Mouse (Mus musculus) MEL (cell line): ENCODE data around the gene Ppfia4. TPM values are rescaled to one million over a fixed set of nuclear protein-coding genes. Genes with fewer than 3 reads are reported as not detected.

Experiments used
- DNase-seq: peaks from one replicate; pipeline ENCODE4 v3.0.0; 2011; ENCODE audit warnings: low read depth, low spot score
- H3K27ac ChIP-seq: 2 replicates; pipeline ENCODE4 v1.5.1; 2012; ENCODE audit warnings: low read depth, mild to moderate bottlenecking, control low read depth, low read length, moderate library complexity; ENCODE audit not compliant: control insufficient read depth
- H3K27me3 ChIP-seq, 2 experiments: fragments of 150-350 bp in 1 of 2; sonication (generic) in 1 of 2; 2 replicates each; pipeline ENCODE4 v1.6.1; 2012; ENCODE audit warnings: low read length in 2 of 2, mild to moderate bottlenecking in 2 of 2, improper control_type of control experiment in 1 of 2, moderate library complexity in 1 of 2; ENCODE audit not compliant: insufficient read depth in 2 of 2, control insufficient read depth in 1 of 2
- H3K36me3 ChIP-seq, 2 experiments: 2 replicates each; pipeline ENCODE4 v1.6.1; 2012 to 2014; ENCODE audit warnings: low read length in 2 of 2, improper control_type of control experiment in 1 of 2, inconsistent platforms in 1 of 2, mild to moderate bottlenecking in 1 of 2; ENCODE audit not compliant: insufficient read depth in 2 of 2, control insufficient read depth in 1 of 2
- H3K4me1 ChIP-seq, 2 experiments: fragments of 150-350 bp in 1 of 2; sonication (generic) in 1 of 2; 2 replicates each; pipeline ENCODE4 v1.6.1; 2012; ENCODE audit warnings: low read length in 2 of 2, improper control_type of control experiment in 1 of 2, mild to moderate bottlenecking in 1 of 2; ENCODE audit not compliant: insufficient read depth in 2 of 2, control insufficient read depth in 1 of 2
- H3K4me3 ChIP-seq, 2 experiments: fragments of 150-350 bp in 1 of 2; sonication (generic) in 1 of 2; 2 replicates each; pipeline ENCODE4 v1.5.1; 2012; ENCODE audit warnings: low read depth in 2 of 2, low read length in 2 of 2, mild to moderate bottlenecking in 2 of 2, moderate library complexity in 2 of 2, control low read depth in 1 of 2, improper control_type of control experiment in 1 of 2; ENCODE audit not compliant: control insufficient read depth in 1 of 2, insufficient read depth in 1 of 2
- H3K79me2 ChIP-seq: 2 replicates; pipeline ENCODE4 v1.6.1; 2012; ENCODE audit warnings: mild to moderate bottlenecking, low read length, moderate library complexity; ENCODE audit not compliant: control insufficient read depth, poor library complexity, insufficient read depth
- H3K9ac ChIP-seq: 2 replicates; pipeline ENCODE4 v1.6.1; 2012; ENCODE audit warnings: low read depth, mild to moderate bottlenecking, control low read depth, low read length, moderate library complexity; ENCODE audit not compliant: control insufficient read depth, poor library complexity, severe bottlenecking
- H3K9me3 ChIP-seq: fragments of 150-350 bp; sonication (generic); replicated peaks from 2 replicates; pipeline ENCODE4 v1.6.1; 2012; ENCODE audit warnings: mild to moderate bottlenecking, low read length, improper control_type of control experiment, moderate library complexity; ENCODE audit not compliant: insufficient read depth
- BHLHE40 ChIP-seq: IDR thresholded peaks from 2 replicates; pipeline ENCODE4 v1.6.1; 2012; ENCODE audit warnings: low read depth, mild to moderate bottlenecking, inconsistent platforms, low read length, improper control_type of control experiment, borderline replicate concordance
- CHD1 ChIP-seq: IDR thresholded peaks from 2 replicates; pipeline ENCODE4 v1.6.1; 2012; ENCODE audit warnings: low read depth, mild to moderate bottlenecking, inconsistent platforms, low read length, improper control_type of control experiment
- CHD2 ChIP-seq: IDR thresholded peaks from 2 replicates; pipeline ENCODE4 v1.6.1; 2011; ENCODE audit warnings: low read length, improper control_type of control experiment
- CTCF ChIP-seq, 3 experiments: IDR thresholded peaks in 2 of 3; conservative IDR thresholded peaks in 1 of 3; 2 replicates each; pipeline ENCODE4 v1.5.1; 2011 to 2012; ENCODE audit warnings: low read length in 3 of 3, low read depth in 2 of 3, mild to moderate bottlenecking in 2 of 3, improper control_type of control experiment in 1 of 3, inconsistent platforms in 1 of 3, mixed read lengths in 1 of 3, moderate library complexity in 1 of 3; ENCODE audit not compliant: control insufficient read depth in 1 of 3, insufficient read depth in 1 of 3, poor library complexity in 1 of 3, severe bottlenecking in 1 of 3
- E2F4 ChIP-seq: IDR thresholded peaks from 2 replicates; pipeline ENCODE4 v1.6.1; 2011; ENCODE audit warnings: low read depth, low read length, improper control_type of control experiment, borderline replicate concordance
- ELF1 ChIP-seq: IDR thresholded peaks from 2 replicates; pipeline ENCODE4 v1.6.1; 2014; ENCODE audit warnings: low read depth, mild to moderate bottlenecking, inconsistent platforms, low read length, improper control_type of control experiment, moderate library complexity
- EP300 ChIP-seq, 2 experiments: IDR thresholded peaks; 2 replicates each; pipeline ENCODE4 v1.6.1; 2011; ENCODE audit warnings: improper control_type of control experiment in 2 of 2, low read length in 2 of 2, low read depth in 1 of 2, mild to moderate bottlenecking in 1 of 2
- ETS1 ChIP-seq: IDR thresholded peaks from 2 replicates; pipeline ENCODE4 v1.6.1; 2012; ENCODE audit warnings: low read depth, mild to moderate bottlenecking, inconsistent platforms, low read length, improper control_type of control experiment, moderate library complexity
- GABPA ChIP-seq: IDR thresholded peaks from 2 replicates; pipeline ENCODE4 v1.6.1; 2012; ENCODE audit warnings: low read depth, mild to moderate bottlenecking, inconsistent platforms, low read length, improper control_type of control experiment, moderate library complexity
- KAT2A ChIP-seq: conservative IDR thresholded peaks from 2 replicates; pipeline ENCODE4 v1.6.1; 2012; ENCODE audit warnings: low read depth, low read length, improper control_type of control experiment, inconsistent platforms
- MAFK ChIP-seq: IDR thresholded peaks from 2 replicates; pipeline ENCODE4 v1.6.1; 2011; ENCODE audit warnings: low read depth, mild to moderate bottlenecking, low read length, improper control_type of control experiment, borderline replicate concordance
- MAX ChIP-seq: IDR thresholded peaks from 2 replicates; pipeline ENCODE4 v1.6.1; 2011; ENCODE audit warnings: low read length, improper control_type of control experiment
- MAZ ChIP-seq: IDR thresholded peaks from 2 replicates; pipeline ENCODE4 v1.6.1; 2012; ENCODE audit warnings: low read depth, mild to moderate bottlenecking, inconsistent platforms, low read length, improper control_type of control experiment
- MEF2A ChIP-seq: IDR thresholded peaks from 2 replicates; pipeline ENCODE4 v1.6.1; 2014; ENCODE audit warnings: low read depth, mild to moderate bottlenecking, inconsistent platforms, low read length, improper control_type of control experiment; ENCODE audit not compliant: poor library complexity, insufficient replicate concordance, severe bottlenecking; ENCODE audit errors: extremely low read depth
- MXI1 ChIP-seq: IDR thresholded peaks from 2 replicates; pipeline ENCODE4 v1.6.1; 2011; ENCODE audit warnings: mild to moderate bottlenecking, low read depth, low read length, improper control_type of control experiment
- MYB ChIP-seq: IDR thresholded peaks from 2 replicates; pipeline ENCODE4 v1.6.1; 2011; ENCODE audit warnings: mild to moderate bottlenecking, low read depth, low read length, improper control_type of control experiment
- MYC ChIP-seq: IDR thresholded peaks from 2 replicates; pipeline ENCODE4 v1.6.1; 2011; ENCODE audit warnings: low read depth, mild to moderate bottlenecking, low read length, improper control_type of control experiment, moderate library complexity
- NELFE ChIP-seq: IDR thresholded peaks from 2 replicates; pipeline ENCODE4 v1.6.1; 2011; ENCODE audit warnings: low read depth, low read length, improper control_type of control experiment
- NRF1 ChIP-seq: IDR thresholded peaks from 2 replicates; pipeline ENCODE4 v1.6.1; 2014; ENCODE audit warnings: low read depth, mild to moderate bottlenecking, inconsistent platforms, low read length, improper control_type of control experiment, moderate library complexity; ENCODE audit not compliant: poor library complexity, insufficient read depth, severe bottlenecking
- POLR2A ChIP-seq, 2 experiments: IDR thresholded peaks; 2 replicates each; pipeline ENCODE4 v1.6.1; 2011 to 2012; ENCODE audit warnings: low read length in 2 of 2, mild to moderate bottlenecking in 2 of 2, control low read depth in 1 of 2, improper control_type of control experiment in 1 of 2, low read depth in 1 of 2, moderate library complexity in 1 of 2; ENCODE audit not compliant: control insufficient read depth in 1 of 2, insufficient read depth in 1 of 2, poor library complexity in 1 of 2
- POLR2AphosphoS2 ChIP-seq: IDR thresholded peaks from 2 replicates; pipeline ENCODE4 v1.6.1; 2011; ENCODE audit warnings: low read length, improper control_type of control experiment
- RAD21 ChIP-seq: IDR thresholded peaks from 2 replicates; pipeline ENCODE4 v1.6.1; 2011; ENCODE audit warnings: mild to moderate bottlenecking, low read depth, low read length, improper control_type of control experiment
- RCOR1 ChIP-seq: IDR thresholded peaks from 2 replicates; pipeline ENCODE4 v1.6.1; 2012; ENCODE audit warnings: low read depth, mild to moderate bottlenecking, inconsistent platforms, low read length, improper control_type of control experiment
- SIN3A ChIP-seq: IDR thresholded peaks from 2 replicates; pipeline ENCODE4 v1.6.1; 2012; ENCODE audit warnings: low read length, improper control_type of control experiment, inconsistent platforms
- SMC3 ChIP-seq: IDR thresholded peaks from 2 replicates; pipeline ENCODE4 v1.6.1; 2011; ENCODE audit warnings: low read depth, low read length, improper control_type of control experiment
- TAL1 ChIP-seq: IDR thresholded peaks from 2 replicates; pipeline ENCODE4 v1.6.1; 2012; ENCODE audit warnings: mild to moderate bottlenecking, inconsistent platforms, low read length, moderate library complexity, mixed read lengths
- TBP ChIP-seq: IDR thresholded peaks from 2 replicates; pipeline ENCODE4 v1.8.0; 2011; ENCODE audit warnings: low read depth, low read length, improper control_type of control experiment
- TCF12 ChIP-seq: IDR thresholded peaks from 2 replicates; pipeline ENCODE4 v1.6.1; 2014; ENCODE audit warnings: low read depth, mild to moderate bottlenecking, inconsistent platforms, low read length, improper control_type of control experiment, moderate library complexity
- USF2 ChIP-seq, 2 experiments: IDR thresholded peaks; 2 replicates each; pipeline ENCODE4 v1.6.1; 2011 to 2012; ENCODE audit warnings: improper control_type of control experiment in 2 of 2, low read length in 2 of 2, borderline replicate concordance in 1 of 2, inconsistent platforms in 1 of 2, low read depth in 1 of 2, mild to moderate bottlenecking in 1 of 2; ENCODE audit not compliant: insufficient read depth in 1 of 2
- ZC3H11A ChIP-seq: IDR thresholded peaks from 2 replicates; pipeline ENCODE4 v1.6.1; 2012; ENCODE audit warnings: low read depth, mild to moderate bottlenecking, inconsistent platforms, low read length, improper control_type of control experiment
- ZMIZ1 ChIP-seq: IDR thresholded peaks from 2 replicates; pipeline ENCODE4 v1.6.1; 2012; ENCODE audit warnings: low read depth, mild to moderate bottlenecking, inconsistent platforms, low read length, improper control_type of control experiment, moderate library complexity
- ZNF384 ChIP-seq: IDR thresholded peaks from 2 replicates; pipeline ENCODE4 v1.6.1; 2012; ENCODE audit warnings: low read depth, mild to moderate bottlenecking, inconsistent platforms, low read length, improper control_type of control experiment
- polyA plus RNA-seq, 2 experiments: library from polyadenylated mRNA; stranded (reverse) in 1 of 2; unstranded in 1 of 2; fragments of >175 nt in 1 of 2; fragments of >200 nt in 1 of 2; gene quantifications; 2 replicates each; pipeline versions ENCODE4 v1.2.1 to v1.2.4; 2012; ENCODE audit warnings: low replicate concordance in 2 of 2, low read depth in 1 of 2; ENCODE audit not compliant: insufficient read length in 2 of 2, insufficient read depth in 1 of 2, missing spikeins in 1 of 2
- total RNA-seq: library from RNA; depleted of rRNA; stranded (reverse); fragments of 300-350 nt; gene quantifications from 2 replicates; pipeline ENCODE4 v1.2.3, GENCODE M21; 2012

Ppfia4 gene
- total and polyA plus RNA-seq, 3 experiments: 0.11 TPM; not detected in 2

- Histone ChIP-seq H3K79me2 (no peaks in the 10 kb centered on the region), H3K4me3 (no peak overlapping the region), H3K9ac (no peak overlapping the region), H3K36me3 (peaks cover 0 to 4% of the 10 kb centered on the region in 2 experiments; a peak in 2 of 4 replicates), H3K27me3 (no peaks in the 10 kb centered on the region), H3K9me3 (no peaks in the 10 kb centered on the region), H3K4me1 (no peaks in the 10 kb centered on the region), H3K27ac (no peak overlapping the region)
- DNase-seq: no peak
- TF ChIP-seq E2F4 (no peak), NELFE (no peak), NRF1 (no peak), USF2 (IDR thresholded peaks at IDR 0.05; ENCODE audit: borderline replicate concordance in 1 of 2, insufficient read depth in 1 of 2, low read depth in 1 of 2, low read length in 2 of 2) (no peak), ETS1 (no peak), MAZ (no peak), ELF1 (no peak), MXI1 (no peak), KAT2A (no peak), RCOR1 (no peak), MYB (no peak), BHLHE40 (no peak), CHD2 (no peak), RAD21 (no peak), TBP (no peak), TCF12 (no peak)
Observed at GRCm38 (mm10) chr1:134343567-134343966, 10.8 kb upstream of the Ppfia4 start.

GRCm38 (mm10) chr1:134342781-134343310 is 10.1 kb upstream of the Ppfia4 start:
- TF ChIP-seq RAD21 (no peak), EP300 (IDR thresholded peaks at IDR 0.05; ENCODE audit: low read depth in 1 of 2, low read length in 2 of 2) (no peak), GABPA (no peak), CHD1 (no peak), MAFK (no peak), ZNF384 (no peak), TAL1 (no peak), MYC (no peak), ZMIZ1 (no peak), MEF2A (no peak), MAX (no peak), ZC3H11A (no peak), CTCF (IDR thresholded peaks at IDR 0.05 in 2 of 3, conservative IDR thresholded peaks at IDR 0.05 in 1 of 3; ENCODE audit: control insufficient read depth in 1 of 3, insufficient read depth in 1 of 3, low read depth in 2 of 3, low read length in 3 of 3, poor library complexity in 1 of 3, severe bottlenecking in 1 of 3) (no peak), SMC3 (no peak), KAT2A (no peak), POLR2AphosphoS2 (no peak), SIN3A (no peak), POLR2A (IDR thresholded peaks at IDR 0.05; ENCODE audit: control insufficient read depth in 1 of 2, insufficient read depth in 1 of 2, low read depth in 1 of 2, low read length in 2 of 2, poor library complexity in 1 of 2) (no peak)
- H3K4me1 ChIP-seq: no peaks in the 10 kb centered on the region
- H3K27ac ChIP-seq: no peak overlapping the region
- H3K4me3 ChIP-seq: no peak overlapping the region
- H3K36me3 ChIP-seq: peaks cover 0 to 1% of the 10 kb centered on the region in 2 experiments; a peak in 1 of 4 replicates
- H3K9me3 ChIP-seq: no peaks in the 10 kb centered on the region
- no peaks in the 10 kb centered on the region for H3K79me2 ChIP-seq
- DNase-seq: no peak
- H3K27me3 ChIP-seq: no peaks in the 10 kb centered on the region
- no peak overlapping the region for H3K9ac ChIP-seq
